Mouse (Mus musculus): ENCODE data around the gene Ltbp4.

DNA sequence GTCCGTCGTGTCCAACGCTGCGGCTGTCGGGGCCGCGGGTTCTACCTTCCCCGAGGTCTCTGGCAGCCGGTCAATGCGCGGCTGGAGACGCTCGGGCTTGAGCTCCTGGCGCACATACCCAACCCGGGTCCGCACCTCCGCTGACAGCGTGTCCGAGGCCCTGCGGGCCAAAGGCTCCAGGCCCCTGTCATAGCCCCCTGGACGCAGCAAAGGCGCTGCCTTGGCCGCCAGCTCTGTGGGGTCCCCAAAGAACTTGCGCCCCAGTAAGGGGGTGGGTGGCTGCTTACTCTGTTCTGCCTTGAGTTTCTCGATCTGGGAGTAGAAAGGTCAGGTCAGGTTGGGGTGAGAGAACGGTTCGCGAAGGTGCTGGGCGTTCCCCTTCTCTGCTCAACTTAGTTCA is 26.9 kb upstream of the Ltbp4 start:
- TF ChIP-seq CTCF (IDR thresholded peaks at IDR 0.05; ENCODE audit: borderline replicate concordance, control insufficient read depth, extremely low read depth, insufficient read depth, low read length, poor library complexity) (no peak), POLR2A (IDR thresholded peaks at IDR 0.05; ENCODE audit: control insufficient read depth, extremely low read depth, insufficient read depth, low read length, poor library complexity) (no peak)

All from thymus, adult 2 months (tissue).